Mouse (Mus musculus) lung, adult 18-20 months (tissue): ENCODE data around the gene Crat.
A peak's percentile ranks its signal among the peaks of the same experiment; 100 is the strongest.

ENCODE experiments used
- DNase-seq, 2 experiments: peaks; one replicate each; pipeline ENCODE4 v3.0.0; 2022; ENCODE audit warnings: mixed read lengths in 2 of 2

Crat gene

DNA sequence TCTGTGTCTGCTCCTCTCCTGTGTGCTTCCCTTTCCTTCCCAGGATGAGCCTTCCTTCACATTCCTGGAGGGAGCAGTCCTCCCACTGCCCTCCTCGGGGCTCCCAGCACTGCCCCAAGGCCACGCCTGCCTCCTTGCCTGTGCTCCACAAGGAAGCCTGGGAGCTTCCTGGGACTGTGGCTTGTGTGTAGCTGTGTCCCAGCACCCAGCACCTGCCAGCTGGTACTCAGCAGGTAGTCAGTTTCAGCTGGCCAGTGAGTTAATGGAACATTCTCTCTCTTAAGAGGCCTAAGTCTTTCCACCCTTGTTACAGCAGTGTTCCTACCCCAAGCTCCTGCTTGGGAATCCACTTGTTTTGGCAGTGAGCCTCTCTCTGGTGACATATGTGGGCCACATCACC lies 12.8 kb downstream of the Crat start:
- no peak for DNase-seq

DNA sequence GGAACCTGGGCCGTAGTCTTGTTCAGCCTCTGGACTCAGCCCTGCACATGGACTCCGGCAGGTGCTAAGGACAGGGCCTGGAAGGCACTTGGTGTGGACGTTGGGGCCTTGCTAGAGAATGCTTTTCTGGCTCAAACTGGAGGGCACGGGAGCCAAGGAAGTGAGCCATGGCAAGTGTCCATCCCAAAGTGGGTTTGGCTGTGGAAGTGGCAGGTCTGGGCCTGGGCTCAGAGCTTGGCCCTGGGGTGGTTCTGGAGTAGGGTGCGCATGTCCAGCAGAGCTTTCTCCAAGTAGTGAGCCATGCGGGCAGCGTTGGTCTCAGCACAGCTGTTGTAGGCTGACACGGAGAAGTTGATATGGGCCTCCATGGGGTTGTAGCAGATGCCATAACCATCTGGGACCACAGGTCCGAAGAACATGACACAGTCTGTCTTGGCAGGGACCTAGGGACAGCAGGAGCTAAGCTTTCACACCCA lies 13.2 kb downstream of the Crat start:
- no peak for DNase-seq

DNA sequence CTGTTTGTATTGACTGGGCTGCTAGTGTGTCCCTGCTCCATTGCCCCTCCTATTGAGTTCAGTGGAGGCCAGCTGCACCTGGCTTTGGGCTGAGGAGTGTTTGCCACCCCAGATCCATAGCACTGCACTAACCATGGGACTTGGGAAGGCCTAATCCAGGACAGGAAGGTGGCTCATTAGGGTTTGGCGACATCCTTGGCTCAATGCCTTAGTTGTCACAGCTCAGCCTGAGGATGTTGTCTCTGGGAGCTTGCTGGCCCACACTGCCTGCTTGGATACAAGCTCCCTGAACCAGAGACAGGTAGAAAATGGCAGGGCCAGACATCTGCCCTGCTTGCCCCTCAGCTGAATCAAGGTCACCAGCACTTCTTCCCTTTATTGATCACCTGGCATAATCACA lies 14.0 kb downstream of the Crat start:
- no peak for DNase-seq

DNA sequence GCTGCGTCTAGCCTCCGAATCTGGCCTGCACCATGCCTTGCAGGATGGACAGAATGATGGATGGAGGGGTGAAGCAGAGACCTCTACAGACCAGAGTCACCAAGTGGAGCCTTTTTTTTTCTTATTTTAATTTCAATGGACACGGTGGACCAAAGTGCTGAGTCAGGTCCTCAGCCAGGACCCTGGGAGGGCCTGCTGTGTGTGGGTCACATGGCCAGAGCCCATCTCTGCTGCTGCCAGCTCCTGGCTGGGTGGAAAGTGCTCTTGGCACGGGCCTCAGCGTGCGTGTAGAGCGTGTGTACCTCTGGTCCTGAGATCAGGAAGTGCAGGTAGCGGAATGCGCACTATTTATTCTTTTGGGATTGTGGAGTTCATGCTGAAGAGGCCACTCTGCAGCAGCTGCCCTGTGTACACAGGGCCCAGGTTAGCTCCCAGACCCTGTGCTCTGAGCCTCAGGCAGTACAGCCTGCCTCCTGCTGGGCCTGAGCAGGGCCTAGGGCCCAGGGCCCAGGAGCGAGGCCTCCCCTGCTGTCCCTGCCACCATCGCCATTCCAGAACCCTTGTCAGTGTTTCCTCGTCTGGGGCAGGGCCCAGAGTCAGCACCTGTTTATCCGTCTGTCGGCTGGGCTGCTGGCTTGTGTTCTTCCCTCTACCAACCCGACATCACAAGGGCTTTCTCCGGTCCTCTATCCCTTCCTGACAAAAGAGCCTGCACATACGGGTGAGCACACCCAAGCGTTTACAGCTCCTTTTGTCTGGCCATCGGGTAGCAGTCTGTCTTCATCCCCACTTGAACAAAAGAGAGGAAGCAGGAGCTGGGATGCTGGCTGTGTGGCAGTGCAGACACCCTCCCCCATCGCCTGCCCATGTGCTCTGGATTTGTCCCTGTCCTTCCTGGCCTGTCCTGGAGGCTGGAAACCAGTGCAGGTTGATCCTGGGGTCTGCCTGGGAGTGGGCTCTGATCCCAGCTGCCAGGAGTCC lies 16.1 kb downstream of the Crat start:
- peak; percentile 78 to 84 for DNase-seq

DNA sequence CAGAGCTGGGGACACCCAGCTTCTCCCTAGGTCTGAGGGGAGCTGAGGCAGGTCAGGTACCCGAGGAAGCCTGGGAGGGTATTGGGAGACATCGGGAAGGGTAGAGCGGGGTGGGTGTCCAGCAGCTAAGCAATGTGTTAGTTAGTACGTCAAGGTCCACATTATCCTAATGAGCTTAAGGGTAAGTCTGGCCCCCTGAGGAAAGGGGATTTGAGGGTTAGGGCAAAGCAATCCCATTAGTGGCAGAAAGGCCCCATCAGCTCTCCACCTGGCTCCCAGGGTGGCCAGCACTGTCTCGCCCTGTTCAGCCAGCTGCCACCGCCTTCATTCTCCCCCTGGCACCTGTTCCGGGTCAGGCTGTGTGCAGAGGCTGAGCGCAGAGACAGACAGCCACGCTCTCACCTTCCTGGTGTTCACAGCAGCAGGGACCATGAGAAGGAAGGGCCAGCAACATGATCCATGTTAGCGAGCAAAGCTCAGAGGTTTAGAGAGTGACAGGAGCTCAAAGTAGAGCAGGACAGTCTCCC lies 17.6 kb downstream of the Crat start:
- DNase-seq = no peak

DNA sequence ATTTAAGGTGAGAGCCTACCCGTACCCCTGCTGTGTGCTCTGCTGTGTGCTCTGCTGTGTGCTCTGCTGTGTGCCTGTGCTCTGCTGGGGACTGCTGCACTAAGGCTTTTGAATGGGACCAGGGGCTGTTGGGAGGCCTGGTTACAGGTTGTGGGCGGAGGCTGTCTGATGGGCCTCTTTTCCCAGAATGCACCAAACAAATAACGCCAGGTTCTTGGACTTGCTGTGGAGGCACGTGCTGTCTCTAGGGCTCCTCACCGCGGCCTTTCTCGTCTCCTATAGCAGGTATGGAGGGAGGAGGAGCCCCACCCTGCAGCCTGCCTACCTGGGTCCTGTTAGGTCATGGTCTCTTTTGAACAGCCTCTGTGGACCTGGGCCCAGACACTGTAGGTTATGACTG lies 19.4 kb downstream of the Crat start:
- DNase-seq = no peak

DNA sequence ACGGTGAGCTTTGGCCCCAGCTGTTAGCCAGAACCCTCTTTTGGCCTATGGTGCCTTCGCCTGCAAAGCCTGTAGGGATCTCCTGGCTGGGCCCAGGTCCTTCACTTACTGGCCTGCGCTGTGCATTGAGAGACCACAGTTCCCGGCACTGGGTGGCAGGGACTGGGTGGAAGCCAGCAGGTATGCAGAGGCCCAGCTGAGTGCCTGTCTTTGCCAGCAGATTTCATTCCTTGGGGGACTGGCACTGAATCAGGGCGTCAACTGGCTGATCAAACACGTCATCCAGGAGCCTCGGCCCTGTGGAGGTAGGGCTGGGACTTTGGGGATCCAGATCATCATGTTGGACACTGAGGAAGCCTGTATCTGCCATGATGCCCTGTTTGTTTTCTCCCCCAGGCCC lies 19.9 kb downstream of the Crat start:
- DNase-seq = peak; percentile 53 to 67

DNA sequence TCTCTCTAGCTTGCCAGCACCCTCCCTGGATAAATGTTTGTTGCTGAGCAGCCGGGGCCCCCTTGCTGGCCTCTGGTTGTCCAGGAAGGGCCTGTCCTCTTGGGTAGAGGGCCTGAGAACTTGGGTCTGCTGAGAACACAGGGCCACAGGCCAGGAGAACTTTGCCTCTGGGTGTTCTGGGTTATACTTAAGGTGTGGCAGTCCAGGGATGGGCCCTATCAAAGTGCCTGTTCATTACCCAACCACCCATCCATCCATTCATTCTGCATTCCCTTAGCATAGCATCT lies 22.3 kb downstream of the Crat start:
- no peak for DNase-seq

DNA sequence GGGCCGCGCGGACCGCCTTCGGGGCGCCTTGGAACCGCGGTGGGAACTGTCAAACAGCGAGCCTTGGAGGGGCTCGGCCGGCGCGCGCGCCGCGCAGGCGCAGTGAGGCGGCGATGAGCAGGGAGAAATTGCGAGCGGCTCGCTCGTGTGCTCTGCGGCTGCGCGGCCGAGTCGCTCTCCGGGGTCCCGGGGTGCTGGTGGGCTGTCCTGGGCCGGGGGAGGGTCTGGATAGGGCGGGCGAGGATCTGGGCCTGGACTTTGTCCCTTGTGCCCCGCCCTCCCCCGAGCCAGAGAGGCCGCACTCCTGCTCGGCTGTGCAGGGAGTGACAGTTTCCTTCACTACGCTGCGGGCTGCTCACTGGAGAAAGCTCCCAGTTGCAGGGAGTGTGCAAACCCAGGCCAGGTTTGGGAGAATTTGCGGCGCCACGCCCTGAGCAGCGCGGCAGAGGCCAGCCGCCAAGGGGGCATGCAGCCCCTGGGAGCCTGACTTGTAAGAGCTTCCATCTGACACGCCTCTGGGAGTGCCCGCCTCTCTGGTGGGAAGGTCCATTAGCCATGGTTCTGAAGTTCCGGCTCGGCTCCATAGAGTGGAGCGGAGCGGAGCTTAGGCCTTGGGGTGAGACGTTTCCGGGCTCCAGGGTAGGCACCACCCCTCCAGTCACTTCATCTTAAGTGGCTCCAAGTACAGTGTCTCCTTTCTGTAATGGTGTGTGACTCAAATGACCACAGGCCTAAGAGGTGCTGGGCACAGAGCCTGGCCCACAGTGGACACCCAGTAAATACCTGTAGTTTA lies 22.8 kb downstream of the Crat start:
- peak; percentile 93 to 94 for DNase-seq

DNA sequence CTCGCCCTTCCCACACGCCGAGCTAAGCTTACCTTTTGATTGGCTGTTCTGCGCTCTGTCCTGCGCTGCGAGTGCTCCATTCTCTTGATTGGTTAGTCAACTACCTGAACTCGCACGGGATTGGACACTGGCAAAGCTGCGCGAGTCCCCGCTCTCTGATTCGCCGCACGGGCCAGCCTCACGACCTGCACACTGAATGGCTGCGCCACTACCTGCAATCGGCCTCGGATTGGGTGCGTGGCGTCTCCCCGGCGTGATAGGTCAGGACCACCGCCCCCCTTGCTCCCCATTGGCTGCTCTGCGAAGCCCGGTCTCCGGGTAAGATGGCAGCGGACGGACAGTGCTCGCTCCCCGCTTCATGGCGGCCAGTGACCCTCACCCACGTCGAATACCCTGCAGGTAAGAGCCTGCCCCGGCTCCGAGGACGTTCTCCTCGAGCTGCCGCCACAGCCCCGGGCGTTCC lies 23.5 kb downstream of the Crat start, which contains the start of gene Dolpp1:
Gene Dolpp1, plus strand, starts transcription at position 141 of the 463 bp plus-strand sequence.
- peak; percentile 98 to 99 for DNase-seq

DNA sequence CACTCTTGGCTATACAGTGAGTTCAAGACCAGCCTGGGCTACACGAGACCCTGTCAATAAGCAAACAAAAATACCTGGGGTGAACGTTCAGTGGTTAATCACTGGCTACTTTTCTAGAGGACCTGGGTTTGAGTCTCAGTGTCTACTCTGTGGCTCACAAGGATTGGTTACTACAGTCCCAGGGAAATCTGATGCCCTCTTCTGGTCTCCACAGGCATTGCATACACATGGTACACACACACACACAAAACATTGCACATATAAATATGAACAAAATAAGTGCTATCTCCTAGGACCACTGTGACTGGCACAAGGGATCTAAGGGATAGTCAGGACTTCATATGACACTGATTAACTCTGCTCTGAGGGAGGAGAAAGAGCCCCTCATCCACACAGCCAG lies 26.6 kb downstream of the Crat start:
- no peak for DNase-seq

DNA sequence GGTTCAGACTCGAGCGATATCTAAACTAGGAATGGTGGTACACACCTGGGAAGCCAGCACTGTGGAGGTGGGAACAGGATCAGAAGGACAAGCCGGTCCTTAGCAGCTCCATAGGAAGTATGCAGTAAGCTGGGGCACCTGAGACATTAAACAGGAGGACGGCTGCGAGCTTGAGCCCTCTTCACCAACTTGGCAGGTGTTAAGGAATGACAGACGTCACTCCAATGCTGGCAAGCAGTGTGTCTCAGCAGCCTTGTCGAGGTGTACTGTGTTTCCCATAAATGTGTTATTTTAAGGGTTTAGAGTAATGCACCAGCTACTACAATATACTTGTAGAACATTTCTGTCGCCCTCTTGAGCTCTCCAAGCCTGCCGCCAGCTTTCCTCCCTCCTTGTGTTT lies 28.7 kb downstream of the Crat start:
- peak in 1 of 2 experiments; percentile 48 for DNase-seq

DNA sequence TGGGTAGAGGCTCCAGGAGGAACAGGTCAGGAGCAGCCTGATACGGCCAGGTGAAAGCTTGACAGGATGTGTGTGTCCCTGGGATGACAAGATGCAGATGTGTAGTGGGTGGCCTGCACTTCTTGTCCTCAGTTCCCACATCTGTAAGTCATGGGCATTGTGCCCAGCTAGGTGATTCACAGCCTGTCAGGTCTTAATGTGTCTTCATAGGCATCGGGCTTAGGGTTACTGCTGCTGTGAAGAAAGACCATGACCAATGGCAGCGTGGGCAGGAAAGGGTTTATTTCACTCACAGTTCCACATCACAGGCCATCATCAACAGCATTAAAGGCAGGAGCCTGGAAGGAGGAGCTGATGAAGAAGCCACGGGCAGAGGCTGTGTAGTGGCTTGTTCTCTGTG lies 30.0 kb downstream of the Crat start:
- no peak for DNase-seq

DNA sequence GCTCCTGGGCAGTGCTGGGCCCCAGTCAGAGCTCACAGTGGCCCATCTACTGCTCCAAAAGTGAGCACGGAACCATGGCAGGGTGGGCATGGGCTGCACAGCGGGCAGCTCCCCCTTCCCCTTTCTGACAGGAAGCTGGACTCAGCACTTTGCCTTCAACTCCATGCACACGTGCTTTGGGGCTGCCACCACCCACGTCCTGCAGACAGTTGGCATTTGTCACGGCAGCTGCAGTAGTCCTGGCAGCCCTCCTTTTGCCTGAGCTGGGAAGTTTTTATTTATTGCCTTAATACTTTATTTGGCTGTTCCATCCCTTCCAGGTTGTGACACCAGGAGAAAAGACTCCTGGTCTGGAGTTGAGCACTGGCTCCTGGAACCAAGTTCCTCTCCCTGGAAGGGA lies 30.8 kb downstream of the Crat start:
- no peak for DNase-seq

DNA sequence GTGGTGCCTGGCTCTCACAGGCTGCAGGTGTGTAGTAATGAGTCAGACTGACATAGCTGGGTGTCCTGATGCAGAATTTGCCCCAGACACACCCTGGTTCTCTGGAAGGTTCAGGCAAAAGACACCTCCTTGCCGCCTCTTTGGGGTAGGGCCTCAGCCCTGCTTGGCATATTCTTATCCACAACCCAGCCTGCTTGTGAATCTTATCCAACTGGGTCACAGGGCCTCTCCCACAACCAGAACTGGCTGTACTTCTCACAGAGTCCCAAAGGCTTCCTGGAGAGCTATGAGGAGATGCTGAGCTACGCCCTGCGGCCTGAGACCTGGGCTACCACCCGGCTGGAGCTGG lies 34.3 kb downstream of the Crat start:
- DNase-seq = no peak

DNA sequence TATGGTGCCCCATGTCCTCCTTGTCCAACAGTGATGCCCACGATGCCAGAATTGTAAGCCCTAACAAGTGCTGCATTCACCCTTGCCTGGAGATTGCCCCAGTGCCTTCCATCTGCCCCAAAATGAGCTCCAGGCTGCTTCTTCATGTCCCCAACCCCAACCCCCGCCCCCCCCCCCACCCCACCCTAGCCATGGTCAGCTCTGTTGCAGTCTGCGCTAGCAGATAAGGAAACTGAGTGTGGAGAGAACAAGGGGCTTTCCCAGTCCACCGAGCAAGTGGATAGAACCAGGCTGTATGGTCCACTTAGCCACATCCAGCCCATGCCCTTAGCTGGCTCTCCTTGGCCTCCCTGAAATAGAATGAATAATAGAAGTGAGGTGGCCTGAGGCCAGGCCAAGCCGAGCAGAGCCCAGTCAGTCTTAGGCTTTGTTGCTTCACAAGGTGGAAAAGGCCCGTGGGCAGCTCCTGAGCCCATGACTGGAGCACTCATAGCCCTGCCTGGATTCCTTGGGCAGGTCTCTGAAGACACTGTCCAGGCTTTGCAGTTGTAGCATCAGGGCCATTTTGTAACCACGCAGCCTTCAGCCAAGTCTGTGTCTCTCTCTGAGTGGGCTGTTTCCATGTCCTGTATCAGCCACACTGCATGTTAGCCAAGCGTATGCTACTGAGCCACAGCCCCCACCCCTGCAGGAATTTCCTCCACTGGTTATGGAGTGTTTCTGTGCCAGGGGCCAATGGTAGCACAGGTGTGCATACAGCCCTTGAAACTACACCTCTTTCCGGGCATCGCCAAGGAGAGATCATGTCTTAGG lies 34.8 kb downstream of the Crat start:
- DNase-seq = no peak

DNA sequence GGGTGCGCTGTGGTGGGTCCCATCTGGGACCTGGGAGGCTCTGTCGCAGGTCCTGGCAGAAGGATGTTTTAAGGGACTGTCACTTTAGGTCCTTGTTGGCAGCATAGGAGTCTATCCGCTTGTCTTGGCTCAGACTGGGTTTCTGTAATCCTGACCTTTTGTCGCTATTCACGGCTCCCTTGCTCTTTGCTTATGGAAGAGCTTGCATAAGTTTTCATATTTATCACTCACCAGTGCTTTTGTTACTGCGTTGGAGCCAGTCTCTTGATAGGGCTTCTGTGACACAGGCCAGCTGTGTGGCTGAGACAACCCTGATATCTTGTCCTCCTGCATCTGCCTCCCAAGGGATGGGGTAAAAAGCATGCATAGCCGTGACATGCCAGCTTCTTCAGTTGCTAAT lies 36.3 kb downstream of the Crat start:
- no peak for DNase-seq

DNA sequence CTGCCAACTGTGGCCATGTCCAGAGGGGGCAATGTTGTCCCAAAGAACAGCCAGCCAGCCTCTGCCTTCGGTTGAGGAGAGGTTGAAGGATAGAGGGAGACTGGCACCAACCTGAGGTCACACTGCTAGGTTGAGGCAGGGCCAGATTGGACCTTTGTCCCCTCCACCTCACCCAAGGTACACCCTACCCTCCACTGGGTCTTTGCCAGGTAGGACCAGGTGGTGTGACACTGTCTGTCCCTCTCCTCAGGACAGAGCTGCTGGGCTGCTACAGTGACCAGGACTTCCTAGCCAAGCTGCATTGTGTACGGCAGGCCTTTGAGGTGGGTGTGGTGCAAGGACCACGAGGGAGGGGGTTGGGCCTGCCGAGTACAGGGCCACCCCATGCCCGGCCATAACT lies 37.9 kb downstream of the Crat start:
- DNase-seq = no peak

DNA sequence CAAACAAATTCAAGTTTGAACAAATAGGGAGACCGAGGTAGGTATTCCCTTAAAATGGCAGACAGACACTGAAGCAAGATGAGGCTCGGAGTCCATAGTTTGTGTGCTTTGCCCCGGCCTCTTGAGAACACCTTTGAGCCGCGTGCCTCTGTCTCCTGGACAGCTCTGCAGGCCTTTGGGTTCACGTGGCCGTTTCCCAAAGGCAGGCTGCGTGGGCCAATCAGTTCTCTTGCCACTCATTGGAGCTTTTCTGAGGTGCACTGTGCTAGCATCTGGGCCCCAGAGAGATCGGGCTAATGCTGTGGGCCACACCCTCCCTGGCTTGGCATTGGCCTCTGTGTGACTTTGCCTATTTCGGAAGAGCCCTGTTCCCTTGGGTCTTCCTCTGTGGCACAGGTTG lies 39.7 kb downstream of the Crat start:
- DNase-seq = no peak

DNA sequence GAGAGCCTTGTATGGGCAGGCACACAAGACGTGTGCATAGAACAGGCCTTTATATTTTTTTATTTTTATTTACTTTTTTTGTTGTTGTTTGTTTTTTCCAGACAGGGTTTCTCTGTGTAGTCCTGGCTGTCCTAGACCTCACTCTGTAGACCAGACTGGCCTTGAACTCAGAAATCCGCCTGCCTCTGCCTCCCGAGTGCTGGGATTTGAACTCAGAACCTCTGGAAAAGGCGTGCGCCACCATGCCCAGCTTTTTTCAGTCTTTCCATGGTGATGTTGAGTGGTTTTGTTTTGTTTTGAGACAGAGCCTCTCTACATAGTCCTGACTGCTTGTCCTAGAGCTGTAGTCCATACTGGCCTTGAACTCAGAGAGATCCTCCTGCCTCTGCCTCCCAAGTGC lies 42.9 kb downstream of the Crat start:
- no peak for DNase-seq

DNA sequence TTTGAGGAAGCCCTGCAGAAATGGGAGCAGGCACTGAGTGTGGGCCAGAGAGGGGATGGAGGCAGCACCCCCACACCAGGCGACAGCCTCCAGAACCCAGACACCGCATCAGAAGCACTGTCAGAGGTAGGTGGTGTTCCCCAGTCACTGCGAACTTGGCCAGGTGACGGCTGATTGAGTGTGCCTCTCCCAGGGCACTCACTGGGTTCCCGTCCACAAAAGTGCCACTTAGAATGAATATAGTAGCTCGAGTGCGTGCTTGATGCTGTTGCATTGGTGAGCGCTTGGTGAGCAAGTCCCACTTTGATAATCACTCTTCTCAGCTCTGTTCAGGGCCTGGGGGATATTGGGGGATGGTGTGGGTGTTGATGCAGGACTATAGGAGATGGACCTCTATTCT lies 44.1 kb downstream of the Crat start:
- DNase-seq = peak; percentile 74 to 82

DNA sequence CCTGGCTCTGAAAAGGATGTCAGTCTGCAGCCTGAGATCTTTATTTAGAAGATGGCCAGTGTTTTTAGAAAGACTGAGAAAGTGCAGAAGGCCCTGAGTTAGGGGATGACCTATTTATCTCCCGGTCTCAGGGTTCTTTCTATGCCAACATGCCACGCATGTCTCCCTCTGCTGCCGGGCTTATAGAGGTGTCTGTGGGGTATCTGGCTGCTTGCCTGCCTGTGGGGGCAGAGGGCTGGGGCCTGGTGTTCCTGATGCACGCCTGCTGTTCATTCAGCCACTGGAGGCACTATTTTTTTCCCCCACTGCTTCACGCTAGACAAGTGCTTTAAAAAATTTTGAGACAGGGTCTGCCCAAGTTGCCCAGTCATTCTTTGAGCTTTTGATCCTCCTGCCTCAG lies 49.4 kb downstream of the Crat start:
- peak in 1 of 2 experiments; percentile 40 for DNase-seq
